Mouse (Mus musculus) intestine, embryonic 14.5 days (tissue): Measurements from ENCODE around the gene Pfn3. TPM values are rescaled to one million over a fixed set of nuclear protein-coding genes. Genes with fewer than 3 reads are reported as not detected.

Experiments used
- ATAC-seq: fragments of 200-750 bp; cut with Nextera tagmentation; replicated peaks from 2 replicates; pipeline ENCODE4 v1.8.0; 2017; ENCODE audit warnings: low read depth, moderate number of reproducible peaks, moderate TSS enrichment, moderate library complexity; ENCODE audit not compliant: low FRiP score, low TSS enrichment
- DNase-seq: peaks from one replicate; pipeline ENCODE4 v3.0.0-alpha.2; 2018; ENCODE audit warnings: low spot score
- H3K27ac ChIP-seq: fragments of 300-500 bp; sonication (generic); 2 replicates; pipeline ENCODE4 v1.5.1; 2014; ENCODE audit warnings: low read depth, mild to moderate bottlenecking, control low read depth
- H3K27me3 ChIP-seq: fragments of 300-500 bp; sonication (generic); replicated peaks from 2 replicates; pipeline ENCODE4 v1.6.1; 2014; ENCODE audit warnings: low read length, control low read depth; ENCODE audit not compliant: control insufficient read depth, insufficient read depth
- H3K36me3 ChIP-seq: fragments of 300-500 bp; sonication (generic); 2 replicates; pipeline ENCODE4 v1.6.1; 2014; ENCODE audit warnings: low read length, control low read depth; ENCODE audit not compliant: control insufficient read depth, insufficient read depth
- H3K4me1 ChIP-seq: fragments of 300-500 bp; sonication (generic); replicated peaks from 2 replicates; pipeline ENCODE4 v1.6.1; 2014; ENCODE audit warnings: low read length, control low read depth, mixed read lengths; ENCODE audit not compliant: control insufficient read depth, insufficient read depth
- H3K4me2 ChIP-seq: fragments of 300-500 bp; sonication (generic); 2 replicates; pipeline ENCODE4 v1.6.1; 2014; ENCODE audit warnings: low read length
- H3K4me3 ChIP-seq: fragments of 300-500 bp; sonication (generic); 2 replicates; pipeline ENCODE4 v1.5.1; 2014; ENCODE audit warnings: low read depth, low read length, control low read depth, mixed read lengths
- H3K9ac ChIP-seq: fragments of 300-500 bp; sonication (generic); 2 replicates; pipeline ENCODE4 v1.6.1; 2014; ENCODE audit warnings: mild to moderate bottlenecking, low read length
- H3K9me3 ChIP-seq: fragments of 300-500 bp; sonication (generic); 2 replicates; pipeline ENCODE4 v1.6.1; 2016; ENCODE audit warnings: low read length, control low read depth; ENCODE audit not compliant: control insufficient read depth
- WGBS: fragments of 180-500 bp; shearing (Covaris S2); extraction: QIAGEN DNeasy Blood & Tissue Kit; methylation state at CpG from one replicate; pipeline ENCODE4 v1.1.7; 2014; 5-methylcytosine and 5-hydroxymethylcytosine counted together
- polyA plus RNA-seq: library from polyadenylated mRNA; unstranded; fragments of >200 nt; fragmentation: Nextera tagmentation; extraction: Ambion mirVana; gene quantifications from 2 replicates; pipeline ENCODE4 v1.2.1, GENCODE M21; 2014

The Pfn3 gene
- polyA plus RNA-seq, 1 experiment from 2014 or later, result not detected

GRCm38 (mm10) chr13:55420018-55420932 is 5.2 kb upstream of the Pfn3 start:
- no peaks in the 10 kb centered on the region for H3K36me3 ChIP-seq
- H3K9ac ChIP-seq, result no peak overlapping the region
- H3K9me3 ChIP-seq, result no peaks in the 10 kb centered on the region
- DNase-seq (no peak), ATAC-seq (no peak)
- no peak overlapping the region for H3K27ac ChIP-seq
- WGBS, result 27% methylated on average over 51 of the region's 51 CpGs
- peak overlapping the region; percentile 33 for H3K4me2 ChIP-seq
- 0 out of 2 replicates have a peak, but pooled peaks cover 2% of the 10 kb centered on the region for H3K4me1 ChIP-seq
- peak overlapping the region; percentile 2 for H3K4me3 ChIP-seq
- H3K27me3 ChIP-seq, result peaks cover 45% of the 10 kb centered on the region

GRCm38 (mm10) chr13:55419142-55419541 is 4.1 kb upstream of the Pfn3 start:
- H3K9me3 ChIP-seq, result no peaks in the 10 kb centered on the region
- H3K4me2 ChIP-seq, result no peak overlapping the region
- no peak overlapping the region for H3K4me3 ChIP-seq
- 75% methylated on average over 5 of the region's 5 CpGs for WGBS
- H3K27me3 ChIP-seq, result peaks cover 49% of the 10 kb centered on the region
- DNase-seq, result no peak
- H3K27ac ChIP-seq, result no peak overlapping the region
- H3K9ac ChIP-seq, result no peak overlapping the region
- ATAC-seq, result no peak
- no peaks in the 10 kb centered on the region for H3K36me3 ChIP-seq
- H3K4me1 ChIP-seq, result 0 out of 2 replicates have a peak, but pooled peaks cover 2% of the 10 kb centered on the region

- Histone ChIP-seq H3K36me3 (no peaks in the 10 kb centered on the region), H3K4me2 (no peak overlapping the region), H3K9ac (no peak overlapping the region), H3K4me3 (no peak overlapping the region), H3K27ac (no peak overlapping the region), H3K4me1 (0 out of 2 replicates have a peak, but pooled peaks cover 2% of the 10 kb centered on the region), H3K27me3 (peaks cover 49% of the 10 kb centered on the region), H3K9me3 (no peaks in the 10 kb centered on the region)
- 10% methylated on average over 12 of the region's 12 CpGs for WGBS
- DNase-seq (peak; percentile 94), ATAC-seq (peak; percentile 62)
These were observed 3.0 kb upstream of the Pfn3 start for GRCm38 (mm10) chr13:55418004-55418403.

- 0 out of 2 replicates have a peak, but pooled peaks cover 2% of the 10 kb centered on the region for H3K4me1 ChIP-seq
- peaks cover 14% of the 10 kb centered on the region for H3K27me3 ChIP-seq
- ATAC-seq (no peak), DNase-seq (no peak)
- H3K9ac ChIP-seq, result no peak overlapping the region
- H3K27ac ChIP-seq, result no peak overlapping the region
- no peaks in the 10 kb centered on the region for H3K36me3 ChIP-seq
- no peak overlapping the region for H3K4me3 ChIP-seq
- no peaks in the 10 kb centered on the region for H3K9me3 ChIP-seq
- H3K4me2 ChIP-seq, result no peak overlapping the region
- WGBS, result 81% methylated on average over 12 of the region's 12 CpGs
These were observed 1.7 kb downstream of the Pfn3 start for GRCm38 (mm10) chr13:55413333-55413732.

- no peak overlapping the region for H3K9ac ChIP-seq
- H3K4me3 ChIP-seq, result no peak overlapping the region
- WGBS, result 83% methylated on average over 13 of the region's 13 CpGs
- ATAC-seq, result no peak
- no peak overlapping the region for H3K4me2 ChIP-seq
- 0 out of 2 replicates have a peak, but pooled peaks cover under 1% of the 10 kb centered on the region for H3K4me1 ChIP-seq
- no peak overlapping the region for H3K27ac ChIP-seq
- peaks cover 9% of the 10 kb centered on the region; the same call in 1 of the 2 replicates for H3K27me3 ChIP-seq
- DNase-seq, result no peak
- H3K9me3 ChIP-seq, result no peaks in the 10 kb centered on the region
- H3K36me3 ChIP-seq, result no peaks in the 10 kb centered on the region
These were observed 2.3 kb downstream of the Pfn3 start for GRCm38 (mm10) chr13:55412643-55413307.

- no peak overlapping the region for H3K4me2 ChIP-seq
- no peaks in the 10 kb centered on the region for H3K36me3 ChIP-seq
- H3K9me3 ChIP-seq, result no peaks in the 10 kb centered on the region
- DNase-seq (no peak), ATAC-seq (no peak)
- H3K4me1 ChIP-seq, result no peaks in the 10 kb centered on the region
- whole genome bisulfite sequencing, result 72% methylated on average over 7 of the region's 7 CpGs
- H3K27ac ChIP-seq, result no peak overlapping the region
- no peak overlapping the region for H3K9ac ChIP-seq
- 0 out of 2 replicates have a peak, but pooled peaks cover 4% of the 10 kb centered on the region for H3K27me3 ChIP-seq
- no peak overlapping the region for H3K4me3 ChIP-seq
These were observed 3.2 kb downstream of the Pfn3 start for GRCm38 (mm10) chr13:55411826-55412225.

GRCm38 (mm10) chr13:55408546-55409120 is 6.4 kb downstream of the Pfn3 start:
- Histone ChIP-seq H3K36me3 (no peaks in the 10 kb centered on the region), H3K9me3 (no peaks in the 10 kb centered on the region), H3K27ac (no peak overlapping the region), H3K4me2 (no peak overlapping the region), H3K4me3 (no peak overlapping the region), H3K4me1 (no peaks in the 10 kb centered on the region), H3K27me3 (no peaks in the 10 kb centered on the region), H3K9ac (no peak overlapping the region)
- no peak for ATAC-seq
- 84% methylated on average over 19 of the region's 19 CpGs for WGBS
- no peak for DNase-seq

- Histone ChIP-seq H3K4me1 (no peaks in the 10 kb centered on the region), H3K9me3 (no peaks in the 10 kb centered on the region), H3K4me3 (no peak overlapping the region), H3K4me2 (no peak overlapping the region), H3K27me3 (no peaks in the 10 kb centered on the region), H3K27ac (no peak overlapping the region), H3K36me3 (no peaks in the 10 kb centered on the region), H3K9ac (no peak overlapping the region)
- DNase-seq (no peak), ATAC-seq (no peak)
- WGBS, result 83% methylated on average over 4 of the region's 4 CpGs
These were observed 7.7 kb downstream of the Pfn3 start for GRCm38 (mm10) chr13:55407341-55407740.
